Mouse (Mus musculus) heart, postnatal 0 days (tissue): ENCODE data around the gene Klhl25.

Experiments
- CTCF ChIP-seq: IDR thresholded peaks from 2 replicates; pipeline ENCODE4 v1.5.1; 2016; ENCODE audit warnings: antibody characterized with exemption, control low read depth, low read depth
- EP300 ChIP-seq: IDR thresholded peaks from 2 replicates; pipeline ENCODE4 v1.6.1; 2016; ENCODE audit warnings: antibody characterized with exemption, low read depth

GRCm38 (mm10) chr7:75893709-75894108, 45.6 kb downstream of the Klhl25 start:
- no peak for TF ChIP-seq CTCF
- TF ChIP-seq EP300: no peak
